ENCODE assay signal across 7 mouse cellular contexts in genomic region chr7:81829379-81829894, GRCm38 (mm10). TPM values are rescaled to one million over a fixed set of nuclear protein-coding genes. Genes with fewer than 3 reads are reported as not detected.
DNase-seq lines count a peak whose midpoint lies in the region; ATAC-seq lines count a peak whose summit lies in the region.

Gene Btbd1 (minus strand): TSS chr7:81829431.

- peak; percentile 93 for ATAC-seq in intestine, embryonic 16.5 days
- peak; percentile 94 for ATAC-seq in midbrain, embryonic 11.5 days (ENCODE audit: low FRiP score)

- no peaks in the 10 kb centered on the region for H3K9me3 ChIP-seq in intestine, embryonic 16.5 days (ENCODE audit: control insufficient read depth, low read length)
- no peaks in the 10 kb centered on the region for H3K9me3 ChIP-seq in midbrain, embryonic 11.5 days (ENCODE audit: control insufficient read depth, low read length)

- peak within 1 kb of the TSS; percentile 82 for H3K4me3 ChIP-seq in intestine, embryonic 16.5 days (ENCODE audit: low read length)
- H3K4me3 ChIP-seq in midbrain, embryonic 11.5 days (ENCODE audit: low read depth, low read length), result peak within 1 kb of the TSS; percentile 77

- no peaks in the 10 kb centered on the region for H3K27me3 ChIP-seq in intestine, embryonic 16.5 days (replicated peaks; ENCODE audit: control insufficient read depth, insufficient read depth, low read length)
- H3K27me3 ChIP-seq in midbrain, embryonic 11.5 days (ENCODE audit: control insufficient read depth, insufficient read depth, low read length), result no peaks in the 10 kb centered on the region

- peak within 1 kb of the TSS; percentile 94 for H3K27ac ChIP-seq in intestine, embryonic 16.5 days (ENCODE audit: low read length)
- H3K27ac ChIP-seq in midbrain, embryonic 11.5 days (ENCODE audit: low read depth, low read length), result peak within 1 kb of the TSS; percentile 90

- H3K4me1 ChIP-seq in intestine, embryonic 16.5 days (ENCODE audit: control insufficient read depth, insufficient read depth, low read length), result peaks cover 26% of the 10 kb centered on the region
- peaks cover 17% of the 10 kb centered on the region for H3K4me1 ChIP-seq in midbrain, embryonic 11.5 days (ENCODE audit: control insufficient read depth, insufficient read depth, low read length)

- under 1% methylated on average over 49 of the region's 58 CpGs for WGBS in intestine, embryonic 16.5 days
- under 1% methylated on average over 33 of the region's 58 CpGs for WGBS in midbrain, embryonic 11.5 days

- DNase-seq in adrenal gland, adult (ENCODE audit: inconsistent age in 2 of 2, low spot score in 1 of 2), result peak; percentile 91 to 95
- peak; percentile 74 for DNase-seq in embryo, embryonic 11.5 days (ENCODE audit: low read depth, low spot score)
- DNase-seq in gastrocnemius, postnatal 4 days (ENCODE audit: low spot score in 2 of 2), result peak; percentile 83 to 91
- peak; percentile 83 for DNase-seq in left cerebral cortex, postnatal 4 days
- DNase-seq in midbrain, embryonic 11.5 days (ENCODE audit: low spot score, missing footprints), result peak; percentile 99
- DNase-seq in right cerebral cortex, postnatal 4 days, result peak; percentile 90

- peak within 1 kb of the TSS; percentile 92 for H3K9ac ChIP-seq in intestine, embryonic 16.5 days (ENCODE audit: low read depth, low read length)
- peak within 1 kb of the TSS; percentile 83 for H3K9ac ChIP-seq in midbrain, embryonic 11.5 days (ENCODE audit: low read length)

- H3K4me2 ChIP-seq in intestine, embryonic 16.5 days (ENCODE audit: low read depth, low read length), result peak within 1 kb of the TSS; percentile 83
- H3K4me2 ChIP-seq in midbrain, embryonic 11.5 days, result peak within 1 kb of the TSS; percentile 54

- intact Hi-C loops in left cerebral cortex, postnatal 4 days (cut with DNase I), result no loop called here

- H3K36me3 ChIP-seq in intestine, embryonic 16.5 days (ENCODE audit: control insufficient read depth, insufficient read depth, low read length), result no peaks in the 10 kb centered on the region
- H3K36me3 ChIP-seq in midbrain, embryonic 11.5 days (ENCODE audit: control insufficient read depth, insufficient read depth, low read length), result no peaks in the 10 kb centered on the region

RNA-seq across cellular contexts. Expression of gene Btbd1, which starts in this region (rescaled TPM):
- total RNA-seq in gastrocnemius, postnatal 4 days (2021), result 100 to 1,000 TPM; 177 to 218 TPM
- 23.0 and 44.7 TPM in 2 replicates for polyA plus RNA-seq in intestine, embryonic 16.5 days (2015; fragmentation: Nextera tagmentation; extraction: Ambion mirVana)
- 100 to 1,000 TPM; 130 to 133 TPM for total RNA-seq in left cerebral cortex, postnatal 4 days (2021)
- 102 and 106 TPM in 2 replicates for polyA plus RNA-seq in midbrain, embryonic 11.5 days (2014; fragmentation: Nextera tagmentation; extraction: Ambion mirVana)

Comparison
In these comparisons a context has a peak if more than half of its experiments do, and no peak if none do; other contexts are left out.
1. Peak in every context shown above with its lines: DNase-seq, ATAC-seq, H3K4me3 ChIP-seq and H3K27ac ChIP-seq.